Mouse (Mus musculus): ENCODE measurements around the gene Mbnl2. TPM values are rescaled to one million over a fixed set of nuclear protein-coding genes. Genes with fewer than 3 reads are reported as not detected.

Mbnl2 gene
- polyA plus RNA-seq, 1 experiment from 2014 or later, result 30.0 TPM

- peaks cover 6% of the 10 kb centered on the region for H3K36me3 ChIP-seq (replicated peaks)
- H3K27me3 ChIP-seq (ENCODE audit: poor library complexity, severe bottlenecking), result no peaks in the 10 kb centered on the region
- no peaks in the 10 kb centered on the region for H3K9me3 ChIP-seq
- H3K4me3 ChIP-seq, result no peak overlapping the region
- 89% methylated on average over 6 of the region's 6 CpGs for WGBS
- H3K27ac ChIP-seq, result no peak overlapping the region
- DNase-seq (ENCODE audit: extremely low spot score, low spot score), result no peak
- peaks cover 54% of the 10 kb centered on the region for H3K4me1 ChIP-seq
These were observed 19.0 kb downstream of the Mbnl2 start for GRCm38 (mm10) chr14:120294480-120294879.

GRCm38 (mm10) chr14:120295355-120296220 lies 20.1 kb downstream of the Mbnl2 start:
- H3K27me3 ChIP-seq (ENCODE audit: poor library complexity, severe bottlenecking), result no peaks in the 10 kb centered on the region
- no peaks in the 10 kb centered on the region for H3K9me3 ChIP-seq
- no peak for DNase-seq (ENCODE audit: extremely low spot score, low spot score)
- no peak overlapping the region for H3K4me3 ChIP-seq
- H3K27ac ChIP-seq, result peak overlapping the region; percentile 26; the same call in 1 of the 2 replicates
- WGBS, result 85% methylated on average over 13 of the region's 13 CpGs
- peaks cover 4% of the 10 kb centered on the region for H3K36me3 ChIP-seq (replicated peaks)
- H3K4me1 ChIP-seq, result peaks cover 56% of the 10 kb centered on the region

DNA sequence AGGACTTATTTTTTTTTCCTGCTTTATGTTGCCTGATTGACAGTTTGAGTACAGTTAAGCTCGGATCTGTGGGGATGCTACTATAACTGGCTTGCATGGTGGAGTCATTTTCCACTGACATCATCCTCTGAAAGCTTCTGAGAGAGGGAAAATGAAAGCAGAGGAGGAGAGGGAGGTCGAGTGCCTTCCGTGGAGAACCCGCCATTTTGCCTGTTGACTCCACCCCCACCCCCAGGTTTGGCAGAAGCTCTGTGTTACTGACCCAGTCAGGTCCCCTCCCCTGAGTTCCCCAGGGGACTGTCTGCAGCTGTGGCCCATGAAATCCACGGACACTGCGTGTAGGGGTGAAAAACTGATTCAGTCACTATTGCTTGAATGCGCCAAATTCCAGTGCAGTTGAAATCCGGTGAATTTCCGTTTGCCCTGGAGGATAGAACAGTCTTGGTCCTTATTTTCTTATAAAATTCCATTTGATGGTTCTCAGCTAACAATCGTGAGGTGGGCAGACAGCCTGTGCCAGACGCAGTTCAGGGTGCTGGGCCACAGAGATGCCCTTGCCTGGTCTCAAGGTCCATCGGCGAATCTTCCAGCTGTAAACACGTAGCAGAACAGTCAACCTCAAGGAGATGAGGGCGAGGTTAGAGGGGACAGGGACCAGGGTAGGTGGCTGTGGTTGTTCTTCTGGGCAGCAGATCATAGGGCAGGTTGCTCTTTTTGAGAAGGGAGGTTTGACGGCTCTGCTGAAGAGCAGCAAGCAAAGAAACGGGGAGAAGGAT lies 20.9 kb downstream of the Mbnl2 start:
- no peaks in the 10 kb centered on the region; the same call in 1 of the 2 replicates for H3K36me3 ChIP-seq (replicated peaks)
- H3K9me3 ChIP-seq, result no peaks in the 10 kb centered on the region
- H3K4me1 ChIP-seq, result peaks cover 52% of the 10 kb centered on the region
- peak overlapping the region; percentile 17; the same call in 1 of the 2 replicates for H3K27ac ChIP-seq
- no peak for DNase-seq (ENCODE audit: extremely low spot score, low spot score)
- no peaks in the 10 kb centered on the region for H3K27me3 ChIP-seq (ENCODE audit: poor library complexity, severe bottlenecking)
- WGBS, result 85% methylated on average over 17 of the region's 17 CpGs
- no peak overlapping the region for H3K4me3 ChIP-seq

DNA sequence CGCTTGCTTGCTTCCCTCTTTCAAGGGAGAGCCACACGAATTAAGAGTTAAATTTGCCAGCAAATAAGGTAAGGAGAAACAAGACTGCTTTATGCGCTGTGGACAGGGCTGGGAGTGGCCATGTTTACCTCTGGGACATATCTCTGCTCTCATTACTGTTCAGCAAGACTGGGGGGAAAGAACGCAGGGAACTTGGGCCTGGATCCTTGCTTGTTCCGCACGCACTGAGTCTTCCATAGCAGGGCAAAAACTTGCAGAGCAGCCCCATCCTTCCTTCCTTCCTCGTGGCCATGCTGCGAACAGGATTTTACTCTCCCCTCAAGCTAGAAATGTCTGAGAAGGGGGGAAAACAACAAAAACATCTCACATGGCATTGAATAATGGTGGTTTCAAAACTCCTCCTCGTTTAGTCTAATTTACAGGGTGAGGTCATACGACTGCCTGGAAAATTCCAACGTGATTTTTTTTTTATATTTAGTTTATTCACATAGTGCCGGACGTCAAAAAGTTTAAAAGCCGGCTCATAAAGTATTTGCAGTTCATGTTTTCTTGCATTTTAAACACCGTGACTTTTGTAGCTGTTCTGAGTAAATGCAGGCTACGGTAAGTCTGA lies 21.8 kb downstream of the Mbnl2 start:
- Histone ChIP-seq H3K4me1 (peaks cover 45% of the 10 kb centered on the region), H3K27me3 (ENCODE audit: poor library complexity, severe bottlenecking) (no peaks in the 10 kb centered on the region), H3K9me3 (no peaks in the 10 kb centered on the region), H3K4me3 (no peak overlapping the region), H3K27ac (peak overlapping the region; percentile 17), H3K36me3 (replicated peaks) (no peaks in the 10 kb centered on the region; the same call in 1 of the 2 replicates)
- no peak for DNase-seq (ENCODE audit: extremely low spot score, low spot score)
- WGBS, result 69% methylated on average over 16 of the region's 16 CpGs

GRCm38 (mm10) chr14:120297833-120298232 lies 22.4 kb downstream of the Mbnl2 start:
- H3K27me3 ChIP-seq (ENCODE audit: poor library complexity, severe bottlenecking), result no peaks in the 10 kb centered on the region
- no peaks in the 10 kb centered on the region; the same call in 1 of the 2 replicates for H3K36me3 ChIP-seq (replicated peaks)
- H3K4me3 ChIP-seq, result no peak overlapping the region
- 80% methylated on average over 6 of the region's 6 CpGs for WGBS
- no peak overlapping the region for H3K27ac ChIP-seq
- peaks cover 40% of the 10 kb centered on the region for H3K4me1 ChIP-seq
- H3K9me3 ChIP-seq, result no peaks in the 10 kb centered on the region
- DNase-seq (ENCODE audit: extremely low spot score, low spot score), result no peak

GRCm38 (mm10) chr14:120298439-120298838 lies 23.0 kb downstream of the Mbnl2 start:
- no peaks in the 10 kb centered on the region; the same call in 1 of the 2 replicates for H3K36me3 ChIP-seq (replicated peaks)
- no peak overlapping the region for H3K4me3 ChIP-seq
- no peak for DNase-seq (ENCODE audit: extremely low spot score, low spot score)
- H3K27ac ChIP-seq, result no peak overlapping the region
- no peaks in the 10 kb centered on the region for H3K27me3 ChIP-seq (ENCODE audit: poor library complexity, severe bottlenecking)
- H3K9me3 ChIP-seq, result no peaks in the 10 kb centered on the region
- WGBS, result 85% methylated on average over 5 of the region's 5 CpGs
- peaks cover 44% of the 10 kb centered on the region for H3K4me1 ChIP-seq

- H3K4me3 ChIP-seq, result no peak overlapping the region
- H3K9me3 ChIP-seq, result no peaks in the 10 kb centered on the region
- no peak for DNase-seq (ENCODE audit: extremely low spot score, low spot score)
- H3K27me3 ChIP-seq (ENCODE audit: poor library complexity, severe bottlenecking), result no peaks in the 10 kb centered on the region
- no peak overlapping the region for H3K27ac ChIP-seq
- 82% methylated on average over 3 of the region's 3 CpGs for WGBS
- no peaks in the 10 kb centered on the region; the same call in 1 of the 2 replicates for H3K36me3 ChIP-seq (replicated peaks)
- H3K4me1 ChIP-seq, result peaks cover 45% of the 10 kb centered on the region
These were observed 24.2 kb downstream of the Mbnl2 start for GRCm38 (mm10) chr14:120299716-120300115.

DNA sequence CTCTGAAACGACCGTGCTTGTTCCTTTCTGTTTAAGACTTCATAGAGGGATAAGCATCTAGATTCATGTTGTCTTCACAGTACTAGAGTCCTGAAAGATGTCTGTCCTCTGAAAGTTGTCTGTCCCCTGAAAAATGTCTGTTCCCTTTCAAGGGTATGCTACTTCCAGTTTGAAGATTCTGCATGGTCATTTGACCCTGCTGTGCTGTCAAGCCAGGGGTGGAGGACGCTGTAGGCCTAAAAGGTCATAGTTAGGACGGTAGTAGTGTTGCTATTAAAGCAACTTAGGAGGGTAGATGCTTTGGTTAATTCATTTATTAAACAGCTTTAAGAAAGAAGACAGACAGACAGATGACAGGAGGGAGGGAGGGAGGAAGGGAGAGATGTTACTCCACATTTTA lies 24.7 kb downstream of the Mbnl2 start:
- H3K9me3 ChIP-seq, result no peaks in the 10 kb centered on the region
- 83% methylated on average over 4 of the region's 4 CpGs for WGBS
- peaks cover 43% of the 10 kb centered on the region for H3K4me1 ChIP-seq
- H3K27me3 ChIP-seq (ENCODE audit: poor library complexity, severe bottlenecking), result no peaks in the 10 kb centered on the region
- H3K36me3 ChIP-seq (replicated peaks), result no peaks in the 10 kb centered on the region; the same call in 1 of the 2 replicates
- H3K27ac ChIP-seq, result no peak overlapping the region
- H3K4me3 ChIP-seq, result no peak overlapping the region
- DNase-seq (ENCODE audit: extremely low spot score, low spot score), result no peak

DNA sequence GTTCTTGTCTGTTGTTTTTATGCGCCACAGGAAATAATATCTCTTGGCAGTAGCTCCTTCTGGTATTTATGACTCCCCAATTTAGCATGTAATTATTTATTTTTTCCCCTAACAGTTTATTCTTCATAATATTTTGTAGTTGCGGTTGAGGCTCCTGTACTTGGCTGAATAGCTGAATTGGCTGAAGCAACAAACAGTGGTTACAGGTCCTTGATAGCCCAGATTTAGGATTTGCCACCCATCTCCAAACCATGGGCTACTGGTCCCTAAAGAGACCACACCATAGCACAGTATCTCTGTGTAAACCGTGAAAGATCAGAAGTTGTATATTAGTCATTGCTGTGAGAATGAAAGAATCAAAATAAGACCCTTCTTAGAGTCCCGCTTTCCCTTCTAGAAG lies 25.3 kb downstream of the Mbnl2 start:
- Histone ChIP-seq H3K27ac (no peak overlapping the region), H3K36me3 (replicated peaks) (no peaks in the 10 kb centered on the region), H3K27me3 (ENCODE audit: poor library complexity, severe bottlenecking) (no peaks in the 10 kb centered on the region), H3K9me3 (no peaks in the 10 kb centered on the region), H3K4me1 (peaks cover 36% of the 10 kb centered on the region), H3K4me3 (no peak overlapping the region)
- WGBS, result 94% methylated on average over 4 of the region's 4 CpGs
- no peak for DNase-seq (ENCODE audit: extremely low spot score, low spot score)

DNA sequence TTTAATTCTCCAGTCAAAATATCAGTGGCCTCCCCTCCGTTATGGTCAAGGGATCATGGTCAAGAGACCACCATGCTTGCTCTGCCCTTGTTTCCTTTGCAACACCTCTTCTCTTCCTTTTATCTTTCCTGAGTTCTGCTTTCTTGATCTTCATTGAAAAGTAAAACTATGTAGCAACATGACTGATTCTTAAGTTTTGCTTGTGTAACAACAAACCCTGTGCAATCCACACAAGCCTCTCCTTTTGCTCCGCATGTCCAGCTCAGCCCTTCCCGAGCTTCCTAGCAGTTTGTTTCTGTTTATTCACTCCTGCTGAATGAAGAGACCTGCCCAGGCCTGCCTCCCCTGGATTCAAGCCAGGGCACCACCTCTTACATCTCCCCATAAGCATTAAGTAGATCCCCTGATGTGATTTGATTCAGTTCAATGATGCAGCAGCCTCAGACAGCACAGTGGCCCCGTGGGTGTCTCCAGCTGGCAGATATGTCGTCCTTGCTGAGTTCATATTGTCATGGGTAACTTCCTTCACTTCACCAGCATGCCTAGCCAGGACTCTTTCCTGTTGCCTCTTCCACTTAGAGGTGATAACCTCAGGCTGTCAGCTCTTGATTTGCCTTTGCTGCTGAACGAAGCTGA lies 27.6 kb downstream of the Mbnl2 start:
- DNase-seq (ENCODE audit: extremely low spot score, low spot score), result no peak
- 40% methylated on average over 6 of the region's 6 CpGs for WGBS
- no peaks in the 10 kb centered on the region for H3K9me3 ChIP-seq
- H3K4me3 ChIP-seq, result no peak overlapping the region
- no peak overlapping the region for H3K27ac ChIP-seq
- no peaks in the 10 kb centered on the region for H3K27me3 ChIP-seq (ENCODE audit: poor library complexity, severe bottlenecking)
- H3K4me1 ChIP-seq, result peaks cover 28% of the 10 kb centered on the region
- H3K36me3 ChIP-seq (replicated peaks), result no peaks in the 10 kb centered on the region

GRCm38 (mm10) chr14:120306229-120306628 lies 30.8 kb downstream of the Mbnl2 start:
- peaks cover 48% of the 10 kb centered on the region for H3K4me1 ChIP-seq
- H3K36me3 ChIP-seq (replicated peaks), result no peaks in the 10 kb centered on the region
- no peak overlapping the region for H3K27ac ChIP-seq
- WGBS, result 85% methylated on average over 11 of the region's 11 CpGs
- no peak overlapping the region for H3K4me3 ChIP-seq
- H3K27me3 ChIP-seq (ENCODE audit: poor library complexity, severe bottlenecking), result no peaks in the 10 kb centered on the region
- no peak for DNase-seq (ENCODE audit: extremely low spot score, low spot score)
- H3K9me3 ChIP-seq, result no peaks in the 10 kb centered on the region

- no peaks in the 10 kb centered on the region for H3K36me3 ChIP-seq (replicated peaks)
- DNase-seq (ENCODE audit: extremely low spot score, low spot score), result no peak
- no peak overlapping the region for H3K4me3 ChIP-seq
- 77% methylated on average over 3 of the region's 3 CpGs for WGBS
- no peaks in the 10 kb centered on the region for H3K9me3 ChIP-seq
- no peaks in the 10 kb centered on the region for H3K27me3 ChIP-seq (ENCODE audit: poor library complexity, severe bottlenecking)
- peak overlapping the region; percentile 41; the same call in 1 of the 2 replicates for H3K27ac ChIP-seq
- H3K4me1 ChIP-seq, result peaks cover 55% of the 10 kb centered on the region
These were observed 31.9 kb downstream of the Mbnl2 start for GRCm38 (mm10) chr14:120307356-120307755.
